Mouse (Mus musculus) E14TG2a.4 (cell line): Measurements from ENCODE around the gene Dram1.
A peak's percentile ranks its signal among the peaks of the same experiment; 100 is the strongest.

Experiments
- H3K27me3 ChIP-seq: 2 replicates; pipeline ENCODE4 v1.6.1; 2014; ENCODE audit warnings: low read length, control low read depth; ENCODE audit not compliant: insufficient read depth
- H3K36me3 ChIP-seq: 2 replicates; pipeline ENCODE4 v1.6.1; 2014; ENCODE audit warnings: low read length, control low read depth; ENCODE audit not compliant: insufficient read depth
- H3K4me1 ChIP-seq: replicated peaks from 2 replicates; pipeline ENCODE4 v1.6.1; 2014; ENCODE audit warnings: low read depth, low read length, control low read depth
- H3K4me3 ChIP-seq: replicated peaks from 2 replicates; pipeline ENCODE4 v1.5.1; 2014; ENCODE audit warnings: mild to moderate bottlenecking, low read length
- H3K9me3 ChIP-seq: 2 replicates; pipeline ENCODE4 v1.6.1; 2014; ENCODE audit warnings: low read length, control low read depth
- CTCF ChIP-seq: conservative IDR thresholded peaks from 2 replicates; pipeline ENCODE4 v1.5.1; 2014; ENCODE audit warnings: low read length
- NANOG ChIP-seq: IDR thresholded peaks from 2 replicates; pipeline ENCODE4 v1.6.1; 2014; ENCODE audit warnings: borderline replicate concordance, low read length, mixed read lengths
- POU5F1 ChIP-seq: IDR thresholded peaks from 2 replicates; pipeline ENCODE4 v1.6.1; 2014; ENCODE audit warnings: low read length, borderline replicate concordance

Gene Dram1

DNA sequence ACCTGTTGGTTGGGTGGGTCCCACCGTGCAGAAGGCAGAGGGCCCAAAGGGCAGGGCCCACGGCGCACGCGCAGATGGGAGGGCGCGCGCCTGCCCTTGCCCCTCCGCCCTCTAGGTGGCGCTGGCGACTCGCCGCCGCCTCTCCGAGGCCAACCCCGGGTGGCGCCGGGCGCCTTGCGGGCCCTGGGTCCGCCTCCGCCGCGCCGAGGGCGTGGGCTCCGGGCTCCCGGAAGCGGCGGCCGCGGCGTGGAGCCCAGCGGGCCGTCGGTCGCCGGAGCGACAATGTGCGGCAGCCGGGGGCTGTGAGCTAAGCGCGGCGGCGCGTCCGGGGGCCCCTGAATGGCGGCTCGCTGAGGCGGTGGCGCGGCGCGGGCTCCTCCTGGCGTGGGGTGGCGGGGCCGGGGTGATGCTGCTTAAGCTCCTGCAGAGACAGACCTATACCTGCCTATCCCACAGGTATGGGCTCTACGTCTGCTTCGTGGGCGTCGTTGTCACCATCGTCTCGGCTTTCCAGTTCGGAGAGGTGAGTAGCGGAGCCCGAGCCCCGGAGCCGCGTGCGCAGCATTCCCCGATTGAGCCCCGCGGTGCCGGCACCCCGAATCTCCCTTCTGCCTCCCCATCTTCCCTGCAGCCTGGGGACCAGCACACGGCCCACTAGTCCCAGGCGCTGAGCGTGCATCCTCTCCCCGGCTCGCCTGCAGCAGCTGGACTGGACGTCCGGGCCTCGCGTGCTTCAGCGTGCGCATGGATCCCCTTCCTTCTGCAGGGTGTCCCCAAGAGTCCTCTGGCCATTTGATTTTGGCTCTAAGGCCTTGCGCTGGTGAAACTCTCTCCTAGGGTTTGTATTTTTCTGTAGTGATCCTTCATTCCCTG lies at the start of gene Dram1, which contains the start of gene Gnptab:
Gene Dram1, minus strand, starts transcription at position 68 of the 873 bp plus-strand sequence.
Gene Gnptab, plus strand, starts transcription at position 120 of the 873 bp plus-strand sequence.
- H3K4me3 ChIP-seq: peak within 1 kb of the TSS; percentile 90
- H3K27me3 ChIP-seq: peaks cover 7% of the 10 kb centered on the region; the same call in 1 of the 2 replicates
- no peak for TF ChIP-seq CTCF
- H3K9me3 ChIP-seq: no peaks in the 10 kb centered on the region
- H3K4me1 ChIP-seq: peaks cover 45% of the 10 kb centered on the region
- H3K36me3 ChIP-seq: no peaks in the 10 kb centered on the region

DNA sequence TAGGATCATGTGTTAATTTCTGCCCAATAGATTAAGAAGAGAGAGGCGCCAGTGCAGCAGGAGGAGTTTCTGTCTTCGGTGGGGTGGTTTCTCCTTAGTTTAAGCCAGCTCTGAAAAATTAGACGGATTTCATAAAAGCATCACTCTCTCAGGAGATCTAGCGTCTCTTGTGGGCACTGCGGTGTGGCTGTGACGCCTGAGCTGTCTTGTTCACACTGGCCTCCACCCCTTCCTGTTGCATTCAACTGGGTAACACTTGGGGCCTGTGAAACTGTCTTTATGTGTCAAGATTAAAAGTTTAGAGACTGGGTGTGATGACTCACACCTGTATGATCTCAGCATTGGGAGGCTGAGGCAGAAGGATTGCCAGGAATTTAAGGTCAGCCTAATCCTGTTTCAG lies 49.1 kb upstream of the Dram1 start:
- Histone ChIP-seq H3K4me1 (no peaks in the 10 kb centered on the region), H3K4me3 (no peak overlapping the region), H3K27me3 (no peaks in the 10 kb centered on the region), H3K36me3 (peaks cover 63% of the 10 kb centered on the region), H3K9me3 (no peaks in the 10 kb centered on the region)
- no peak for TF ChIP-seq NANOG
- no peak for TF ChIP-seq POU5F1
- no peak for TF ChIP-seq CTCF

DNA sequence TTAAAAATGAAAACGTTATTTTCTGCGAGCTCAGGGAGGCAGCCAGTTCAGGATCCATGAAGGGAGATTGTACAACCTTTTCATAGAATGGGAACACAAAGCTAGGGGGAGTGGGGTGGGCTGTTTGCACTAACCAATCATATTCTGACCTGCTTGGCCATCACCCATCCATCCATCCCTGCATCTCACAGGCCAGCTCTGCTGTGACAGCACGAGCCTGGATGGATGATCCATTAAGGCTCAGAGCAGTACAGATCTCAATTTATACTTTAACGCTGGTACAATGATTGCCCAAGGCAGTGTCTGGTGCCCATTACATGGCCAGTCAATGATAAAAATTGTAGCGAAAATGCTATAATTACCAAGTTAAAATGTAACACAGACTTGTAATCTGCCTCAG lies 48.0 kb upstream of the Dram1 start:
- TF ChIP-seq NANOG (no peak), CTCF (no peak), POU5F1 (no peak)
- peaks cover 61% of the 10 kb centered on the region for H3K36me3 ChIP-seq
- H3K27me3 ChIP-seq: no peaks in the 10 kb centered on the region
- H3K4me1 ChIP-seq: no peaks in the 10 kb centered on the region
- no peaks in the 10 kb centered on the region for H3K9me3 ChIP-seq
- no peak overlapping the region for H3K4me3 ChIP-seq

DNA sequence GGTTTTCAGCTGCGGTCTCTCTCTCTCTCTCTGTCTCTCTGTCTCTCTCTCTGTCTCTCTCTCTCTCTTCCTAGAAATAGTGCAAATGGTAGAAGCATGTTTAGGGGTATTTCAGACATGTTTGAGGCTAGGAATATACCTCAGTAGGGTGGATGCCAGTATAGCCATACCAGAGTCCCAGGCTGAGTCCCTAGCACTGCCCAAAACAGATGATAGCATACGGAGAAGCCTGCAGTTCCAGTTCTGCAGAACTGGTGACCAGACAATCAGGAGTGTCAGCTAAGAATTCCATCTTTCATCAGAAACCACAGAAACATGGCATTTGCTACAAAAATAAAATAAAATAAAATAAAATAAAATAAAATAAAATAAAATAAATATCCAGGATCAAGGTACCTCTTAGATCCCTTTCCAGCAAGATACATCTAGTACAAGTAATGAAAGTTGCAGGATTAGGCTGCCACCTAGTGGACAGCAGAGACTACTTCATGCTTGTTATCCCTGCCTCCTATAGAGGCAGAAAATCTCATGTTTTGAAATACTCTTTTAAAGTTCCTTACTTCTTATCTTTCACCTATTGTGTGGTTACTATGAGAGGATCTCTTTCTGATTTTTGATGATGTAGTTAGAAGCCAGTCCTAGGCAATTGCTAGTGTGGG lies 47.4 kb upstream of the Dram1 start:
- Histone ChIP-seq H3K4me1 (no peaks in the 10 kb centered on the region), H3K4me3 (no peak overlapping the region), H3K9me3 (no peaks in the 10 kb centered on the region), H3K36me3 (peaks cover 64% of the 10 kb centered on the region), H3K27me3 (no peaks in the 10 kb centered on the region)
- no peak for TF ChIP-seq POU5F1
- TF ChIP-seq CTCF: peak; percentile 53

DNA sequence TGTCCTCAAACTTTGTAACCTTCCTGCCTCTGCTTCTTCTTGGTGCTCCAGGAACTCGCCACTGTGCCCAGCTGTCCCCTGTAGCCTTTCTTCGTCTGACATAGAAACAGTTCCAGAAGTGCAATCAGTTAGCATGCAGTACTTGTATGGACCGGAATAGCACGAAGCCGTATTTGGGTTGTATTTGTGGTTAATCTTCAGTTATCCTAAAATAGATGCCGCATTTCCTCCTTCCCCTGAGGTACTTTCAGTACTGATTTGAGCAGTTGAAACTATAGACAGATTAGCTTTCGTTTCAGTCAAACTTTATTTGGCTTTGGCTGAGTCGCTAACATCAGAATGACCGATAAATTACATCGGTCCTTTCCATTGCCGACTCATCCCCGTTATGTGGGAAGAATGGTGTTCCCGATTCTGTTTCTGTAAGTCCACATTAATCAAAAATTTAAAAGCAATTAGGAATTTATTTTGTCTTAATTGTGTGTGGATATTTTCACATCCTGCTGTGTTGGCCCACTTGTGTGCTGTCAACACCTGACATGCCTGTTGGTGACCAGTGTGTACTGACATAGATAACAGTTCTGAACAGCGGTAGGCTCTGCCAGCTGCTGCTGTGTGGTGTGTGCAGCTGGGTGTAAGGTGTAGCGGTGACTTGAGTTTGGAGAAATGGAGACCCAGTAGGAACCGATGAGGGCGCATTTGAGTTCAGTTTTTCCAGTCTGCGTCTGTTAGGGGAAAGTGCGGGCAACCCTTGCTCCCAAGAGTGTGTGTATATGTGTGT lies 42.0 kb upstream of the Dram1 start:
- no peaks in the 10 kb centered on the region for H3K27me3 ChIP-seq
- 0 out of 2 replicates have a peak, but pooled peaks cover 2% of the 10 kb centered on the region for H3K4me1 ChIP-seq
- no peak overlapping the region for H3K4me3 ChIP-seq
- peaks cover 58% of the 10 kb centered on the region for H3K36me3 ChIP-seq
- H3K9me3 ChIP-seq: no peaks in the 10 kb centered on the region
- TF ChIP-seq POU5F1: no peak
- no peak for TF ChIP-seq NANOG
- no peak for TF ChIP-seq CTCF

DNA sequence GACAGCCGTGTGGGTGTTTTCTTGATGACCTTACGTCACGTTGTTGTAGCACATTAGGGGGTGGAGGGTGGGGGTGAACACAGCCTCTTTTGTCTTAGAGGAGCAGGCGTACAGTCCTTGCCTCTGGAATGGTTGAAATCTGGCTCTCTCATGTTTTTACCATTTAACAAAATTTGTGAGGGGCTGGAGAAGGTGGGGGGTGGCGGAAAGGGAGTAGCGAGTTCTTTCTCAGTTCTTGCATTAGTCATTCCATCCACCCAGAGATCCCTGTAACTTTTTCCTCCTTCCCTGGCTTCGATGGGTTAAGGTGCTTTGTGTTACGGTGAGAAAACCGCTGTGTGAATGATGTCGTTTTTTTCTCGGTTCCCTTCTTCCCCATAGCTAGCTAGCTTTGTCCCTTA lies 41.3 kb upstream of the Dram1 start:
- H3K4me3 ChIP-seq: no peak overlapping the region
- peaks cover 64% of the 10 kb centered on the region for H3K36me3 ChIP-seq
- H3K4me1 ChIP-seq: 0 out of 2 replicates have a peak, but pooled peaks cover 2% of the 10 kb centered on the region
- no peaks in the 10 kb centered on the region for H3K27me3 ChIP-seq
- no peaks in the 10 kb centered on the region for H3K9me3 ChIP-seq
- TF ChIP-seq POU5F1: no peak
- TF ChIP-seq CTCF: no peak
- no peak for TF ChIP-seq NANOG

DNA sequence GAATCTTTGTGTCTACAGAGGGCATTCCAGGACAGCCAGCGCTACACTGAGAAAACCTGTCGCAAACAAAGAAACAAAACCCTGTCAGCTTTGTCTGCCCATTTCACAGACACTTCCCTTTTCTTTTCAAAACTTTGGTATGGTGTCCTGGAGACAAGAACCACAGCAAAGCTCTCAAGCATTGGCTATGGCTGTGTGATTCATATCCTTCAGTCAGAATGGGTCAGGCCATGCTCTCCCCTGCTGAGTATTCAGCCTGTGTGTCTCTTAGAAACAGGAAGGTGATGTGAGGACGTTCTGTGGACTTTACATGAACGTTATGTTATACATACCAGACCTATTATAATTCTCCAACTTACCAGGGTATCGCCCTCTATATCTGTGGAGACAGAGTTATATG lies 38.8 kb upstream of the Dram1 start:
- Histone ChIP-seq H3K27me3 (no peaks in the 10 kb centered on the region), H3K4me1 (0 out of 2 replicates have a peak, but pooled peaks cover 2% of the 10 kb centered on the region), H3K4me3 (no peak overlapping the region), H3K36me3 (peaks cover 67% of the 10 kb centered on the region), H3K9me3 (no peaks in the 10 kb centered on the region)
- TF ChIP-seq CTCF (no peak), POU5F1 (no peak), NANOG (no peak)
